Mouse (Mus musculus): ENCODE data around the gene Pex5l. TPM values are rescaled to one million over a fixed set of nuclear protein-coding genes. Genes with fewer than 3 reads are reported as not detected.
A peak's percentile ranks its signal among the peaks of the same experiment; 100 is the strongest.

Pex5l gene
- under 1 TPM; 0.78 to 0.91 TPM for total RNA-seq (2021)
- long read RNA-seq, experiment 1, result 0 reads
- long read RNA-seq, experiment 2, result 0 reads

DNA sequence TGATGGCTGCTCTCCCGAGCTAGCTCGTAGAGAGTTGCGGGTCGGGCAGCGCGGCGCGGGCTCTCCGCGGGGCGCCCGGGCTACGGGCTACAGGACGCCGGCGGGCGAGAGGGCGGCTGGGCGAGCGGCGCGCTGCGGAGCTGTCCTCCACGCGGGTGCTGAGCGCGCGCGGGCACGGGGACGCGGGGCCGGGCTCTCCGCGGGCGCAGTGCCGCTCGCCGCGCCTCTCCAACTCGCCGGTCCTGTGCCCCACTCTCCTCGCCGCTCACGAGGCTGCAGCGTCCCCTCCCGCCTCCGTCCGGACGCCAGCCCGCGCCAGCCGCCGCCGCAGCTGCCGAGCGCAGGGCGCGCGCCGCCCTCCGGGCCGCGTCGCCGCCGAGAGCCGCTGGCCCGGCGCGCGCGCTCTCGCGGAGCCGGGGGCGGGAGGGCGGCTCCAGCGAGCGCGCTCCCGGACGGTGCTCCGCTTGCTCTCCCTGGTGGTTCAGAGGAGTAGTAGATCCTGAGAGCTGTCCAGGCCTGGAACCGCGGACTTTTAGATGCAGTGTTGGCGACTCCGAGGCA lies at the start of gene Pex5l:
Gene Pex5l (minus strand): TSS at position 347 of the 561 bp plus-strand sequence.
- DNase-seq (ENCODE audit: low spot score in 2 of 2), result peak; percentile 30 to 61

DNA sequence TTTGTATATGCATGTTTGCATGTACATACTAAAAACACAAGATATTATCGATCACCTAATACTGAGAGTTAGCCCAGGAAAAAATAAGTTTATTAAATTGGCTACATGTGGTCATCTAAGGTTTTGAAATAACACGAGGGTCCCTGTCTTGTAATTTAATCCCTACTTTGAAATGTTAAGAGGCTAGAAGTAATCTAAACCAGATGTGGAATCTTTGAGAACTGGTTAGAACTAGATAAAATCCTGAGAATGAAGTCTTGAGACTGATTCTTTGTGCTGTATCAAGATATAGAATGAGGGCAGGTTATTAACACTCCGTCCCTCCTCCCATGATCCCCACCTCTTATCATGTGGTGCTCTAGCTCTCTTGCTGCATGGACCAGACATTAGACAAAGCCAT lies 22.1 kb upstream of the Pex5l start:
- DNase-seq (ENCODE audit: low spot score in 2 of 2), result no peak

DNA sequence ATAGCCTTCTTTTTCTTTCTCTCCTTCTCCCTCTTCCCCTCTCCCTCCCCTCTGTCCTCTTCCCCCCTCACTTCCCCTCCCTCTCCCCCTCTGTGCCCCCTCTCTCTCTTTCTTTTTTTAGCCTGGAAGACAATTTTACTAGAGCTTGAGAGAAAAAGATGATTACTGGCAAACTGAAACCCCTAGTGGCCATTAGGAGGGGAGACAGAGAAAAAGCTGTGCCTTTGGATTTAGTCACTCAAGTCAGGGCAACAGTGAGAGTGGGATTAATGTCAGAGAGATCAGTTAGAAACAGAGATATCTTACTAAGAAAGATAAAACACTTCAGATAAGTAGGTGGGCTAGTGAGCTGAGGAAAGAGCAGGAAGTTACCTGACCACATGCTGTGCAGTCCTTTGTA lies 20.8 kb upstream of the Pex5l start:
- DNase-seq (ENCODE audit: low spot score in 2 of 2), result no peak

GRCm38 (mm10) chr3:33143592-33143991 lies 545 bp upstream of the Pex5l start:
- DNase-seq (ENCODE audit: low spot score in 2 of 2), result no peak

GRCm38 (mm10) chr3:33142398-33142797 lies 649 bp downstream of the Pex5l start:
- DNase-seq (ENCODE audit: low spot score in 2 of 2), result no peak

DNA sequence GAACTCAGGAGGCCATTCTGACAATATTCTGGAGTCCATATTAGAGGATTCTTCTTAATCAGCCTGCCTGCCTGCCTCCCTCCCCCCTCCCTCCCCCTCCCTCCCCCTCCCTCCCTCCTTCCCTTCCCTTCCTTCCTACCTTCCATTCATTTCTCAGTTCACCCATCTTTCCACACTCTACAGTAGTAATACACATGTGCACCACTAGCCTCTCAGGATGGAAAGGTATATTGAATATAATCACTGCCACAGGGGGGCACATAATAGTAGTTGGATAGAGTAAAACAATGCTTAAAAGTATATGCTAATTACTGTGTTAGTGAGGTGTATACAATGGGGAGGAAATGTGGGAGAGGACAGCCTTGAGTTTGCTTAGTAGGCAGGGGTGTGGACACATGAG lies 13.1 kb downstream of the Pex5l start:
- no peak for DNase-seq (ENCODE audit: low spot score in 2 of 2)

DNA sequence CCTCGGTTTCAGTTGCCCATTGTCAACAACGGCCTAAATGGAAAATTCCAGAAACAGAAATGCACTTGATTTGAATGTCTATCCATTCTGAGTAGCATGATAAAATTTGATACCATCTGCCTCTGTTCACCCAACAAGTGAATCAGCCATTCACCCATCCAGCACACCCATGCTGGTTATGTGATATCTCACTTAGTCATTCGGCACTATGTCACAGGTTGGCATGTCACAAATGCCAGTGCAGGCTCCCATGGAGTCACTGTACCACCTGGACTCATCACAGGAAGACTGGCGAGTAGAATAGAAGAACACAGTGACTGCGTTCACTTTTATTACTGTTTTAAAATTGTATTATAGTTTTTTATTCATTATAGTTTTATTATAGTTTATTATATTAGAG lies 18.3 kb downstream of the Pex5l start:
- no peak for DNase-seq (ENCODE audit: low spot score in 2 of 2)

DNA sequence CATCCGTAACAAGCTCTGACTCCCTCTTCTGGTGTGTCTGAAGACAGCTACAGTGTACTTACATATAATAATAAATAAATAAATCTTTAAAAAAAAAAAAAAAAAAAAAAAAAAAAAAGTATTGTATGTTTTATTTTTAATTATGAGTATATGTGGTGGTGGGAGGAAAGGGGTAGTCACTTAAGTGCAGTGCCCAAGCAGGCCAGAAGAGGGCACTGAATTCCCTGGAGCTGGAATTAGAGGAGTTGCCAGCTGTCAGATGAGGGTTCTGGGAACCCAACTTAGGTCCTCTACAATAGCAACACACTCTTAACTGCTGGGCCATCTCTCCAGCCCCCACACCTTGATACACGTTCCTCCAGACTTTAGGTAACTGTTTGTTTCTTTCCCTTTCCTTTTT lies 37.3 kb downstream of the Pex5l start:
- DNase-seq (ENCODE audit: low spot score in 2 of 2), result no peak

DNA sequence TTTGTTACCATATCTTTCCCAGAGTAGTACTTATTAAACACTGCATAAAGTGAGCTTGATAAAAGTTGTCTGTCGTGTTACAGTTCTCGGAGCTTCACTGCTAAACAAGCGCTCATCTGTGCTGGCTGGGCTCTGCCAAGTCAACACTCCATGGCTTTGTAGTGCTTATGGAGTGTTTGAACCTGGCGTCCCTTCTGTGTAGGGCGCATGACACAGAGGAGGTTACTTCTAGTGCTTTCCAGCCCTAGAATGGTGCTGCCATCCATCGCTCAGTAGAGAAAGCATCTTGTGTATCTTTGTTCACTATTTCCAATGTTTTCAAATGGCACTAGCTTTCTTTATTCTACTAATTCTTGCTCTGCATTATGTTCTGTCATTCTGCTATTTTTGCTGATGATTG lies 39.5 kb downstream of the Pex5l start:
- no peak for DNase-seq (ENCODE audit: low spot score in 2 of 2)

DNA sequence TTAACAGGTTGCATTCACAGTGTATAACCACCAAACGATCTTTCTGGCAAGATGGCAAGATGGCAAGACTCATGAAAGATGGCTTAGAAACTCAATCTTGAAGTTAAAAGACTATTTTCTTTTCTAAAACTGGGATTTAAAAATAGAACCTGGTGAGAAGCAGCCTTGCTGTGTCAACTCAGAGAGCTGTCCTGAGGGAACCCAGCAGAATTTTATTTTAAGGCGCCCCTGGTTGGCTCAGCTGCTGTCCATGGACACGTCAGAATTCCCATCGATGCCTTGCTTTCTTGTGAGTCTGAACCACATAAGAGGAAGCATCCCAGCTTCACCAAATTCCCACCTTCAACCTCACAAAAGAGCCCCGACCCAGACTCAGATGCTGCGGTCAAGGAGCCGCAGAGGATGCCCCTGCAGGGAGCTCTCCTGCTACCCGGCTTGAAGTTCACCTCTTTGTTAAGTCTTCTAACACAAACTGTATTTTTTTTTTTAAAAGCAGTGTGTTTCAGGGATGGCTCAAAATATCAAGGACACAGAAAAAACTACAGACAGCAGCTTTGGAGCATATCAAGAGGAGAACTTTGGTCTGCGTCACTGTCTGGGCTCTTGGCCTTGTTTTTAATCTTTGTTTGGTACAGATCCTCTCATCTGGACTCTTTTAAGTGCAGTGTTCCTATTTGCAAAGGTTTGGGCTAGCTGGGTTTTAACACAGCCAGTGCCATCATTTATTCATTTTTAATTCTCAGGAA lies 44.3 kb downstream of the Pex5l start:
- DNase-seq (ENCODE audit: low spot score in 2 of 2), result no peak

DNA sequence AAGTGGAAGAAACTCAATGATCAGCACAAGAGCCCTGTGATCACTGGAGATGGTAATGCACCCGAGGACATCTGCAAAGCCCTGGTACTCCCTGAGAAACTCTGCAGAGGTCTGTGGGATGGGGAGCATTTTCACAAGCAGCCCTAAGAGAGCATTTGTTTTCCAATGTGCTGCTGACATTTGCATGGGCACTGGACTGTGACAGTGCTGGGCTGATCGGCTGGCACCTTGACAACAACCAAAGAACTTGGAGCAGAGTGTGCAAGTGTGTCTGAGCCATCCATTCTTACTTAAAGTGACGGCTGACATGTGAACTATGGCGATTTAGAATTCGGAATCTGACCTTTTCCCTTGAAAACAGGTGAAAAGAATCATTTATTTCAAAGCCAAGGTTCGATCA lies 49.4 kb downstream of the Pex5l start:
- no peak for DNase-seq (ENCODE audit: low spot score in 2 of 2)

DNA sequence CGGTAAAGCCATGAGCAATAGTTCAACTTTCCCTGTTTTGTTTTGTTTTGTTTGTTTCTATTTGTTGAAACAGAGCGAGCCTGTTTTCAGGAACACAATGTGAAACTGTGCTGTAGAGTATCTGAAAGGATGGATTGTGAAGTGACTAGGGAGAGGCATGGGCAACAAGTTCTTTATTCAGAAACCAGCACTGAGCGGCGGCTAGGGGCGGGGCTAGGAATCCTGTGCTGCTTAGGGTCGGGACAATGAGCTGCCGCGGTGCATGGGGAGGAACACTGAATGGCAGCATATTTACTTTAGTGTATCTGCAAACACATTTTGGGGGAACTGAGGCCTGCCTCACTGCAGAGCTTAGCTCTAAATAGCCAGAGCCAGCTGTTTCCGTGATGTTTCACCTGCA lies 53.0 kb downstream of the Pex5l start:
- no peak for DNase-seq (ENCODE audit: low spot score in 2 of 2)

DNA sequence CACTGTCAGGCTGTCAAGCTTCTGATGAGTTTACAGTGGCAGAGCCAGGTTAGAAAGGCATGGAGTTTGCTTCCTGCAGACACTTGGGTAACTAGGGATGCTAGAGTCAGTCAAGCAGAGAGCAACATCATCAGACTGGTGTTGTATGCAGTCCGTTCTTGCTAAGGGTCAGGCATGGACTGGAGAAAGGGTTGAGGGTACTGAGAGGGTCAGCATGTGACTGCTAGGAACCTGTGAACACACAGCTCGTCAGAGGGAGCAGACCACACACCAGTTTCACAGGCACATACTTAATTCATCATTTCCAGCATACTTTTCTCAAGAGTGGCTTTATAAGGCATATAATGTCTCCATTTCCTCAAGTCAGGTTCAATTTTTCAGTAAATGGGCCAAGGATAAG lies 53.6 kb downstream of the Pex5l start:
- no peak for DNase-seq (ENCODE audit: low spot score in 2 of 2)

DNA sequence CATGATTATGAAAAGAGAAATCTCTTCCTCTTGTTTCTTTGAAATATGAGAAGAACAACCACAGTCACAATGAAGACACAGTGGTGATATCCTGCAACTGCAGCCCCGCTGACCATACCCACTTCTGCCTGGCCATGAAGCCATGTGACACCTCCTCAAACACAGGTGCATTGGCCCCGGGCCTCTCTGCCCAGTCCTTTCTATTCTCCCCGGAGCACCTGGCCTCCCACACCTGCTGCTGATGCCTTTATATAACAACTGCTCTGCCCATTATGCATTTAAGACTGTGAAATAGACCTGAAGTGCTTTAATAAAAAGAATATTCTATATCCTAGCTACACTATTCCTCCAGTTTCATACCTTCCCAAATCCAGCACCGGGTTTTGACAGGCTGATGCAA lies 54.8 kb downstream of the Pex5l start:
- DNase-seq (ENCODE audit: low spot score in 2 of 2), result no peak

DNA sequence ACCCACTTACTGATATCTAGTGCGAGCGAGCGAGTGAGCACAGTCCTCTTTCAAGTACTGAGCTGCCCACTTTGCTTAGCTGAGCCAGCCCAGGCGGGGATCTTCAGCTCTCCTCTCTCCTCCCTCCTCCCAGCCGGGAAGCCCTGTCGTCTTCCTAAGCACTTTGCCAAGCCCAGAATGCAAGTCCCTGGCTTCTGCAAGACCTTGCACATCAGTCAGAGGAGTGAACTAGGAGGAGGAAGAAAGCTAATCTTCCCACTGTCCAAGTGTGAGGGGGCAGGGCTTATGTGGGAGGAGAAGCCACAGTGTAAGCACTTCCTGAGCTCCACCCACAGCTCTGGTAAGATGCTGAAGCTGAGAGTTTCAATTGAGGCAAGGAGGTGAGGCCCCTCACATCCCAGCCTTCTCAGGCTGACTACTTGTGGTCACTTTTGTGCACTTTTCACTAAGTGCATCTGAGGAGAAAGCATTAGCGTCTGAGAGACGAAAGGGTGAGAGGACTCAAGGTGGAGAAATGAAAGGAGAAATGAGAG lies 60.2 kb downstream of the Pex5l start:
- no peak for DNase-seq (ENCODE audit: low spot score in 2 of 2)

- DNase-seq (ENCODE audit: low spot score in 2 of 2), result no peak
Observed at GRCm38 (mm10) chr3:33081793-33082192, 61.3 kb downstream of the Pex5l start.

DNA sequence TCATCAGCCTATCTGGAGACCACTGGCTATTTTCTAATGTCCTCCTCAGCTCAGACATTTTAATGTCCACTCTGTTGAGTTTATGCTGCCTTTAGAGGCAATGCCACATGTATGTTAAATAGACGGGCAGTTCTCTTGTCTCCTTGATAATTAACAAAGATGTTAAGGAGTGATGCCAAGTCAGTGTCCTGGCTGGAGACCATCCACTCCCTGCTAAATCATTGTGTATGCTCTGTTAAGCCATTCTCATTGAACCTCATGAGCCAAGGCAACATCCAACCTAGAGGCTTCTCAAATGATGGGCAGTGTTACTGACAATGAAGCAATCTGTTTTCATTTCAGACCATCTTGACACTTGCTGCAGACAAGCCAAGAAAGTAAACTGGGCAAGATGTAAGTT lies 63.4 kb downstream of the Pex5l start:
- no peak for DNase-seq (ENCODE audit: low spot score in 2 of 2)

DNA sequence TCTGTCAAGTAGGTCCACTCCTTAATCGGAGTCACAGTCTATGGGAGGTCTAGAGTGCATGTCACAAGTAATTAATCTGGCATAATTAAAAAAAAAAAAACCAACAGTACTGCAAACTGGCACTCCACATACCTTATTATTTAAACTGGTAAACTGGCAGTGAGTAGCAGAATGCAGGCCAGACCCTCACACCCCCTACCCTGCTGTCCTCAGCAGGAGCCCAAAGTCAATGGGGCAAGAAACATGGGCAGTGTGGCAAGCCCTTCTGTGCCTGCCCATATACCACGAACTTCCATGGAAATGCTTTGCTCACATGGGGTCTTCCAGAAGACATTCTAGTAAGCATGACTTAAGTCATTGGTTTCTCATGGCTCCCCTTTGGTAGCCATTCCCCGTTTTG lies 63.9 kb downstream of the Pex5l start:
- DNase-seq (ENCODE audit: low spot score in 2 of 2), result no peak

DNA sequence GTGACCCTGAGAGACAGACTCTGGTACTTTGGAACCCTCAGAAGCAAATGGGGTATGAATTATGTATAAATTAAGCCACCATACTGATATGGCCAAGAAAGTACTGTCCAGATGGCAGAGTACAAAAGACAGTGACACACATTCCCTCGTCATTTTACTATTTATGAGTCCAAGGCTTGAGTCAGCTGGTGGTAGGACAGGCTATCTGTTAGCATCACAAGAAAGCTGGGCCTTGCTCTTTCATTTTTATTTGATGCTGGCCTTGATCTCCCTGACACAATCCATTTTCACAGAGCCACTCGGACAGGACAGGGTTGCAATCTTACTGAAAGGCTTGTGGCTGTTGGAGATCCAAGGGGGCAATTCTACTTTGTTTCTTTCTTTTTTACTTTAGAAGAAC lies 67.4 kb downstream of the Pex5l start:
- DNase-seq (ENCODE audit: low spot score in 2 of 2), result no peak

- no peak for DNase-seq (ENCODE audit: low spot score in 2 of 2)
Observed at GRCm38 (mm10) chr3:33074266-33074981, 68.6 kb downstream of the Pex5l start.

DNA sequence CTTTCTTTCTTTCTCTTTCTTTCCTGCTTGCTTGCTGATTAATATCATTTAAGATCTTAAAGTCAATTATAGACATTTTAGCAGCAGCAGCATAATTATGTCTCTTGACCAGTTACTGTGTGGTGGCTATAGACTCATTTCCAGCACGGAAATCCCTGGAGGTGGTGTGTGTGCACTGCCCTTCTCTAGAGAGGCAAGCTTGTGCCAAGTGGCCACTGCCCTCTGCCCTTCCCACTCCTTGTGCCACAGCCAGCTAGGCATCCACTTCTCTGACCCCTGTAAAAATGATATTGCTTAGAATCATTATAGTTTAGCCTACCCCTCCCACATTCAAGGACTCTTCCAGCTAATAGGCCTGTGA lies 69.2 kb downstream of the Pex5l start:
- no peak for DNase-seq (ENCODE audit: low spot score in 2 of 2)

GRCm38 (mm10) chr3:33070771-33071170 lies 72.3 kb downstream of the Pex5l start:
- no peak for DNase-seq (ENCODE audit: low spot score in 2 of 2)

Measured in gastrocnemius, postnatal 4 days (tissue).